Mouse (Mus musculus): ENCODE data around the gene Serpina3b.

- TF ChIP-seq POLR2A (IDR thresholded peaks at IDR 0.05; ENCODE audit: insufficient read depth, low read depth, low read length), result no peak
- no peak for TF ChIP-seq CTCF (IDR thresholded peaks at IDR 0.05; ENCODE audit: insufficient read depth, low read depth, low read length)
These were observed 25.9 kb downstream of the Serpina3b start, which contains the start of gene Serpina3c for GRCm38 (mm10) chr12:104153656-104154055.

Measured in olfactory bulb, adult 2 months (tissue).